ENCODE assay signal across 9 mouse cellular contexts in the genomic region with DNA sequence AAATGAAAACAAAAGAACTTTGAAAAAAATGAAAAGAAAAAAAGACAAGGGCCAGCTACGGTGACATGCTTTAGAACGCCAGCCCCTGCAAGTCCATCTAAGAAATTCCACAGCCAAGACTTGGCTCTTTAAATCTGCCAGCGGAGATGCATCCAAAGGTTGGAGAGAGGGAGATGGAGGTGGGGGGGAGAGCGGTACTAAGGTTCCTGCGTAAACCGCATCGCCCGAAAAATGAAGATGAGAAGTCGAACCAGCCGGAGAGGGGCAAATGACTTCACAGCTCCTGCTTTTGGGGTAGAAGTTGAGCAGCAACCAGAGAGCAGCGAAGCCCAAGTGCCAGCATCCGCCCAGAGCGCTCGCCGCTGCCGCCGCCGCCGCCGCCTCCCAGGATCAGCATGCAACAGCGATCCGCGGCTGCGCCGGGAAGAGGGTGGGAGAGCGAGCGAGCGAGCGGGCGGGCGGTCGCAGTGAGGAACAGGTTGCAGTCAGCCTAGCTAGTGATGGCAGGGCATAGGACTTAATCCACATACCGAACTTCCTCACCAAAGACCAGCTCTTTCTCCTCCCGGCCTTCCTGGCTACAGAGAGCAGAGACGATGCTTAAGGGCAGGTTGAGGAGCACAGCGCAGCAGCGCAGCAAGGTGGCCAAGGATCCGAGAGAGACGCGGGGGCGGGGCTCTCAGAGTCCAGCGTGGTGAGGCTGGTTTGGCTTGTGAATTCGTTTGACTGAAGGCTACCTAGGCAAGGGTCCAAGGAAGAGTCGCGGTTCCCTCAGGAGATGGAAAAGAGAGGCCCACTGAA.
DNase-seq lines count a peak whose midpoint lies in the region; ATAC-seq and TF ChIP-seq lines count a peak whose summit lies in the region.
"Had no signal": no experiment of that assay in that cellular context is flagged by ENCODE, and none has a peak within 500 bp of the region (broad histone marks: within the 10 kb centered on the region; RNA-seq: fewer than 3 reads in every experiment).

No protein-coding gene starts in this region.

- WGBS in kidney, embryonic 14.5 days: 2% methylated on average over 45 of the region's 45 CpGs
- WGBS in kidney, adult 2 months: 2% methylated on average over 45 of the region's 45 CpGs
- 1% methylated on average over 45 of the region's 45 CpGs for WGBS in embryonic facial prominence, embryonic 10.5 days
- under 1% methylated on average over 45 of the region's 45 CpGs for WGBS in hindbrain, embryonic 14.5 days
- 4% methylated on average over 45 of the region's 45 CpGs for WGBS in liver, embryonic 13.5 days (ENCODE audit: insufficient replicate concordance)

- TF ChIP-seq CTCF in kidney, adult 2 months (conservative IDR thresholded peaks at IDR 0.05; ENCODE audit: insufficient read depth, insufficient read length, low read depth, low read length): no peak

- H3K9ac ChIP-seq in kidney, embryonic 14.5 days (ENCODE audit: low read depth, low read length): no peak overlapping the region
- H3K9ac ChIP-seq in hindbrain, embryonic 14.5 days: peak overlapping the region; percentile 57
- H3K9ac ChIP-seq in liver, embryonic 13.5 days: no peak overlapping the region

- no peak for TF ChIP-seq POLR2A in kidney, adult 2 months (IDR thresholded peaks at IDR 0.05; ENCODE audit: low read depth, low read length)

- no peak overlapping the region for H3K27ac ChIP-seq in kidney, embryonic 14.5 days (ENCODE audit: low read depth, low read length)
- H3K27ac ChIP-seq in kidney, adult 2 months (ENCODE audit: insufficient read depth, low read depth, low read length): no peak overlapping the region
- H3K27ac ChIP-seq in embryonic facial prominence, embryonic 10.5 days (replicated peaks): no peak overlapping the region
- H3K27ac ChIP-seq in hindbrain, embryonic 14.5 days: peak overlapping the region; percentile 20; the same call in 1 of the 2 replicates
- H3K27ac ChIP-seq in liver, embryonic 13.5 days: no peak overlapping the region

- no peaks in the 10 kb centered on the region for H3K4me1 ChIP-seq in kidney, embryonic 14.5 days (ENCODE audit: control insufficient read depth, insufficient read depth, low read length)
- no peaks in the 10 kb centered on the region for H3K4me1 ChIP-seq in kidney, adult 2 months (ENCODE audit: control insufficient read depth, insufficient read depth, low read length)
- peaks cover 29% of the 10 kb centered on the region for H3K4me1 ChIP-seq in embryonic facial prominence, embryonic 10.5 days
- H3K4me1 ChIP-seq in hindbrain, embryonic 14.5 days (replicated peaks; ENCODE audit: control insufficient read depth, insufficient read depth, low read length): peaks cover 22% of the 10 kb centered on the region; the same call in 1 of the 2 replicates
- no peaks in the 10 kb centered on the region for H3K4me1 ChIP-seq in liver, embryonic 13.5 days (replicated peaks)

- H3K36me3 ChIP-seq in kidney, embryonic 14.5 days (ENCODE audit: control insufficient read depth, insufficient read depth, low read length): no peaks in the 10 kb centered on the region
- no peaks in the 10 kb centered on the region for H3K36me3 ChIP-seq in kidney, adult 2 months (ENCODE audit: control insufficient read depth, insufficient read depth, low read length)
- no peaks in the 10 kb centered on the region for H3K36me3 ChIP-seq in embryonic facial prominence, embryonic 10.5 days (replicated peaks)
- H3K36me3 ChIP-seq in hindbrain, embryonic 14.5 days (replicated peaks; ENCODE audit: control insufficient read depth, insufficient read depth): no peaks in the 10 kb centered on the region
- H3K36me3 ChIP-seq in liver, embryonic 13.5 days: no peaks in the 10 kb centered on the region

- no peak for ATAC-seq in kidney, embryonic 14.5 days (ENCODE audit: low FRiP score, low TSS enrichment)
- peak; percentile 64 for ATAC-seq in hindbrain, embryonic 14.5 days (ENCODE audit: low FRiP score)
- no peak for ATAC-seq in liver, embryonic 13.5 days (ENCODE audit: low read depth)
- ATAC-seq: Patski had no signal

- H3K4me3 ChIP-seq in kidney, embryonic 14.5 days (ENCODE audit: low read length): peak overlapping the region; percentile 36
- H3K4me3 ChIP-seq in kidney, adult 2 months (ENCODE audit: insufficient read depth, low read depth, low read length): no peak overlapping the region
- H3K4me3 ChIP-seq in embryonic facial prominence, embryonic 10.5 days: peak overlapping the region; percentile 59
- peak overlapping the region; percentile 42 for H3K4me3 ChIP-seq in hindbrain, embryonic 14.5 days (replicated peaks; ENCODE audit: low read length)
- H3K4me3 ChIP-seq in liver, embryonic 13.5 days (replicated peaks): peak overlapping the region; percentile 21

- H3K27me3 ChIP-seq in kidney, embryonic 14.5 days (ENCODE audit: control insufficient read depth, insufficient read depth, low read length): peaks cover 57% of the 10 kb centered on the region
- peaks cover 3% of the 10 kb centered on the region; the same call in 1 of the 2 replicates for H3K27me3 ChIP-seq in kidney, adult 2 months (replicated peaks; ENCODE audit: control insufficient read depth, insufficient read depth, low read length)
- peaks cover 76% of the 10 kb centered on the region for H3K27me3 ChIP-seq in embryonic facial prominence, embryonic 10.5 days (replicated peaks; ENCODE audit: low read depth, poor library complexity, severe bottlenecking)
- peaks cover 18% of the 10 kb centered on the region for H3K27me3 ChIP-seq in hindbrain, embryonic 14.5 days (ENCODE audit: control insufficient read depth, insufficient read depth, low read length)
- peaks cover 72% of the 10 kb centered on the region for H3K27me3 ChIP-seq in liver, embryonic 13.5 days

- peak overlapping the region; percentile 51 for H3K4me2 ChIP-seq in kidney, embryonic 14.5 days (replicated peaks; ENCODE audit: low read depth, low read length)
- peak overlapping the region; percentile 86 for H3K4me2 ChIP-seq in hindbrain, embryonic 14.5 days (replicated peaks)
- H3K4me2 ChIP-seq in liver, embryonic 13.5 days: peak overlapping the region; percentile 31

- no peaks in the 10 kb centered on the region for H3K9me3 ChIP-seq in kidney, embryonic 14.5 days (ENCODE audit: control insufficient read depth, low read length)
- H3K9me3 ChIP-seq in embryonic facial prominence, embryonic 10.5 days: no peaks in the 10 kb centered on the region
- no peaks in the 10 kb centered on the region for H3K9me3 ChIP-seq in hindbrain, embryonic 14.5 days (ENCODE audit: control insufficient read depth, low read length)
- H3K9me3 ChIP-seq in liver, embryonic 13.5 days (replicated peaks): no peaks in the 10 kb centered on the region

- DNase-seq in kidney, adult 2 months: no peak
- peak; percentile 14 to 22 for DNase-seq in adrenal gland, postnatal 36 days
- peak; percentile 78 for DNase-seq in embryonic facial prominence, embryonic 10.5 days (ENCODE audit: low spot score)
- peak; percentile 72 for DNase-seq in hindbrain, embryonic 14.5 days (ENCODE audit: low spot score)
- no peak for DNase-seq in liver, embryonic 13.5 days
- peak; percentile 68 for DNase-seq in right cerebral cortex, adult 18-20 months
- no peak for DNase-seq in urinary bladder, postnatal 4 days (ENCODE audit: low spot score in 2 of 2)

Comparison
In these comparisons a context has a peak if more than half of its experiments do, and no peak if none do; other contexts are left out.
1. H3K4me2 ChIP-seq: peak in every context shown above with its lines; median percentile 86 in hindbrain, embryonic 14.5 days; 51 in kidney, embryonic 14.5 days; 31 in liver, embryonic 13.5 days.
2. DNase-seq: peak in adrenal gland, postnatal 36 days (2 of 2), embryonic facial prominence, embryonic 10.5 days (single experiment), hindbrain, embryonic 14.5 days (single experiment) and right cerebral cortex, adult 18-20 months (single experiment); none in kidney, adult 2 months (single experiment), liver, embryonic 13.5 days (single experiment) and urinary bladder, postnatal 4 days (0 of 2).